Mouse (Mus musculus): ENCODE data around the gene Frmd4a. TPM values are rescaled to one million over a fixed set of nuclear protein-coding genes. Genes with fewer than 3 reads are reported as not detected.

Gene Frmd4a
- polyA plus RNA-seq, 1 experiment from 2014 or later = 6.6 TPM

DNA sequence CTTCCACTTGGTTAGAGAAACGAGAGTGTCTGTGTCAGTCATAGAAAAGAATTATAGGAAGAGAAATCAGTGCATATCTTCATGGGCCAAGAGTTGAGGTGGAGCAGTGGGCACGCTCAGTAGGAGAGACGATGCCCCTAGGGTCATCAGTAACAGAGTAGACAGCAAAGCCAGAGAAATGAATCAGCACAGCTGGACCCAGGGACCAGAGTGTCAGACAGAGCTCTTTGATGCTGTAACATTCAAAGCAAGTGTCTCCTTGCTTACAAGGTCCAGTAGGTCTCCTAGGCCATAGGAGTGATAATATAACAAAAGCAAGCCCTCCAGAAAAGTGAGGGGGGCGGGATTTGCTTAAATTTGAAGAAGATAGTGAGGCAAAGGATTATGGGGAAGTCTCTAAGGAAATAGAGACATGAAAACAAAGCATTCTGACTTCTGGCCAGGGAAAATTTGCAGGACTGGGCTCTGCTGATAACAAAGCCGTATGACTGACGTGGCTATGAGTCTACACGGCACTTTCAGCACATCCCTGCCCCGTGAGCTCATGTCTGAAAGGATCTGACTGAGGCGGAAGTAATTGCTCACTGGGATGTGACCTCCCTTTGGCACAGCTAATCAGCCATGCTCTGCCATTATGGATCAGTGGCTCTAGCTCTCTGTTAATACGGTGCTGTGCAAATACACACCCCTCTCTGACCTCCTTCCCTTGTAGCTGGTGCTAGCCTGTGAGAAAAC, 243.0 kb downstream of the Frmd4a start:
- no peaks in the 10 kb centered on the region for H3K27me3 ChIP-seq (ENCODE audit: insufficient read depth, low read length)
- H3K4me3 ChIP-seq (ENCODE audit: low read depth, low read length) = no peak overlapping the region
- no peak for TF ChIP-seq EP300 (IDR thresholded peaks at IDR 0.05; ENCODE audit: low read depth)
- TF ChIP-seq CTCF (IDR thresholded peaks at IDR 0.05; ENCODE audit: low read depth) = no peak
- no peak overlapping the region for H3K9ac ChIP-seq (replicated peaks)
- no peak for DNase-seq
- no peak overlapping the region for H3K27ac ChIP-seq (ENCODE audit: low read depth)
- ATAC-seq = no peak
- H3K36me3 ChIP-seq (replicated peaks; ENCODE audit: insufficient read depth, low read length) = no peaks in the 10 kb centered on the region
- H3K9me3 ChIP-seq (ENCODE audit: low read length) = no peaks in the 10 kb centered on the region
- no peak overlapping the region for H3K4me2 ChIP-seq (ENCODE audit: low read depth, low read length)
- H3K4me1 ChIP-seq (ENCODE audit: insufficient read depth) = no peaks in the 10 kb centered on the region
- 55% methylated on average over 10 of the region's 10 CpGs for WGBS (ENCODE audit: insufficient replicate concordance)

DNA sequence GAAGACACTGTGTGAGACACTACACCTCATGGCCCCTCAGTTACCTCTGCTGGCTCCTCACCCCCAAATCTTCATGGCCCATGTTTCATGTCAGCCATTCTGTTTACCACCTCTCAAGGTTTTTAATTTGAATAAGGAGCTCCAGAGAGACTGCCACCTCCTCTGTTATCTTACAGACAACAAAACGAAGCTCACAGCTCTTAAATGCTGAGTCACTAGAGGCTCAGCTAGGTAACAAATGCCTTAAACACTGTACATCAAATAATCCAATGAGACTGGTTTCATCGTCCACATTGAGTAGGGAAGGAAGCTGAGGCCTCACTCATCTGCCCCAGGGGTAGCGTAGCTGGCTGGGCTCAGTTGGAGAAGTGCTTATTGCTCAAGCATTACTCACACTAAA, 245.2 kb downstream of the Frmd4a start:
- H3K4me1 ChIP-seq (ENCODE audit: insufficient read depth) = no peaks in the 10 kb centered on the region
- DNase-seq = no peak
- H3K9me3 ChIP-seq (ENCODE audit: low read length) = no peaks in the 10 kb centered on the region
- ATAC-seq = no peak
- TF ChIP-seq EP300 (IDR thresholded peaks at IDR 0.05; ENCODE audit: low read depth) (no peak), CTCF (IDR thresholded peaks at IDR 0.05; ENCODE audit: low read depth) (no peak)
- no peak overlapping the region for H3K4me2 ChIP-seq (ENCODE audit: low read depth, low read length)
- no peak overlapping the region for H3K9ac ChIP-seq (replicated peaks)
- 40% methylated on average over 3 of the region's 3 CpGs for WGBS (ENCODE audit: insufficient replicate concordance)
- H3K4me3 ChIP-seq (ENCODE audit: low read depth, low read length) = no peak overlapping the region
- H3K36me3 ChIP-seq (replicated peaks; ENCODE audit: insufficient read depth, low read length) = no peaks in the 10 kb centered on the region
- no peaks in the 10 kb centered on the region for H3K27me3 ChIP-seq (ENCODE audit: insufficient read depth, low read length)
- no peak overlapping the region for H3K27ac ChIP-seq (ENCODE audit: low read depth)

DNA sequence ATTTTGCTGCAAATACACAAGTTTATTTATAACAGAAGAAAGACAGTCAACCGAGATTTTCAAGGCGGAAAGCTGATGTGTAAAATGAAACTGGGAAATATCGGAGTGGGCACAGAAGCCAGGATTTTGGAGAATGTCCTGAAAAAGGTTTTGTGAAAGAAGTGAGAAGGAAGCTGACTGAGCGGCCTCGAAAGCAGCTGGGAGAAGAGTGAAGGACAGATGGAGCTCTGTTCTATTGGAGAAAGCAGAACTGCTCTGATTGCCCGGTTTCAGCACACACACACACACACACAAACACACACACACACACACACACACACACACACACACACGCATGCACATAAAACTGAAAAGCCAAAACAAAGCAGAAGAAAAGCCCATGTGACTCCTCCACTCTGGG, 249.9 kb downstream of the Frmd4a start:
- Histone ChIP-seq H3K27me3 (ENCODE audit: insufficient read depth, low read length) (no peaks in the 10 kb centered on the region), H3K27ac (ENCODE audit: low read depth) (no peak overlapping the region), H3K4me2 (ENCODE audit: low read depth, low read length) (no peak overlapping the region), H3K36me3 (replicated peaks; ENCODE audit: insufficient read depth, low read length) (no peaks in the 10 kb centered on the region), H3K4me3 (ENCODE audit: low read depth, low read length) (no peak overlapping the region), H3K4me1 (ENCODE audit: insufficient read depth) (no peaks in the 10 kb centered on the region), H3K9ac (replicated peaks) (no peak overlapping the region), H3K9me3 (ENCODE audit: low read length) (no peaks in the 10 kb centered on the region)
- ATAC-seq = no peak
- DNase-seq = no peak
- TF ChIP-seq CTCF (IDR thresholded peaks at IDR 0.05; ENCODE audit: low read depth) (no peak), EP300 (IDR thresholded peaks at IDR 0.05; ENCODE audit: low read depth) (no peak)
- 71% methylated on average over 6 of the region's 7 CpGs for WGBS (ENCODE audit: insufficient replicate concordance)

GRCm38 (mm10) chr2:4282777-4283176, 265.3 kb downstream of the Frmd4a start:
- Histone ChIP-seq H3K9ac (replicated peaks) (no peak overlapping the region), H3K27ac (ENCODE audit: low read depth) (no peak overlapping the region), H3K27me3 (ENCODE audit: insufficient read depth, low read length) (no peaks in the 10 kb centered on the region), H3K36me3 (replicated peaks; ENCODE audit: insufficient read depth, low read length) (no peaks in the 10 kb centered on the region), H3K9me3 (ENCODE audit: low read length) (no peaks in the 10 kb centered on the region), H3K4me3 (ENCODE audit: low read depth, low read length) (no peak overlapping the region), H3K4me2 (ENCODE audit: low read depth, low read length) (no peak overlapping the region), H3K4me1 (ENCODE audit: insufficient read depth) (no peaks in the 10 kb centered on the region)
- no peak for DNase-seq
- 68% methylated on average over 5 of the region's 5 CpGs for WGBS (ENCODE audit: insufficient replicate concordance)
- TF ChIP-seq CTCF (IDR thresholded peaks at IDR 0.05; ENCODE audit: low read depth) (no peak), EP300 (IDR thresholded peaks at IDR 0.05; ENCODE audit: low read depth) (no peak)
- no peak for ATAC-seq

DNA sequence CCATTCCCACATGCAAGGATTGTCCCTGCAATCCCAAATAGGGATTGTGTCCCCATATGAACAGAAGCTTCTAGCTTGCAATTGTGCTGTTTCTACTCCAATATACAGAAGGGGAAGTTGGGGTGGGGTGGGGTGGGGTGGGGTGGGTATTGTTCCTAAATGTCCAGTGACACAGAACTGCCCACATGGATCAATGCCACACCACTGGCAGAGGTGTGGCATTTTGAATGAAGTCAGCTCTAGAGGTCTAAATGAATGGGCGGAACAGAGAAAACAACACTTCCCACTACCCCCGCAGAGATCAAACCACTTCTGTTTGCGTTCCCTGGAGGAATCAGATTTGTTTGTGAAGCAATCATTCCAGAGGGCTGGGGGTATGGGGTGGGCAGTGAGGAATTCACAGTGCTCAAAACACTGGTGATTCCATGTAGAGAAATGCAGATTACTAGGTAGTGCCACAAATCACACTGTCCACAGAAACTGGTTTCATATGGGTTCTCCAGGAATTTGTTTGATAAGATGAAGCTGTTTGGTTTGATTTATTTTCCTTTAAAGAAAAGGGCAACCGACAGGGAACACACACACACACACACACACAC, 268.3 kb downstream of the Frmd4a start:
- no peak for TF ChIP-seq CTCF (IDR thresholded peaks at IDR 0.05; ENCODE audit: low read depth)
- TF ChIP-seq EP300 (IDR thresholded peaks at IDR 0.05; ENCODE audit: low read depth) = no peak
- 26% methylated on average over 4 of the region's 4 CpGs for WGBS (ENCODE audit: insufficient replicate concordance)

DNA sequence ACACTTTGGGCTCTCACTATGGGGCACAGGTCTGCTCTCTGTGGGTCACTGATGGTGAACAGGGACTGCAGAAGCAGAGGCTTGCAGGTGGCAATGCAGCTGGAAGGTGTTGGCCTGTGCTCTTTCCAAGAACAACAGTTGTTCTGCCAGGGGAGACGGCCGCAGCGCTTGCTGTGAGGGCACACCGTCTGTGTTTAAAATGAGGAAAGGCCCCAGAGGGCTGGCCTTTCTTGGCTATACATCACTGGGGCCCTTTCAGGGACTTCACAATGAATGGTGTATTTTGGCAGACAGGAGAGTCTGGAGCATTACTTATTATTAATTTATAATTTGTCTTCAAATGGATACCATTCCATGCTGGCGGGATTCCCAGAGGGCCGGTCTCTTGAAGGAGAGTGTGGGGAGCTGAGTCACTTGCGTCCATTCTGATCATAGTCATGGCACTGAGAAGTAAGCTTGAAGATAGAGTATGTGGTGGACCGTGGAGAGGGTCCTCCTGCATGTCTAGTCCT, 268.9 kb downstream of the Frmd4a start:
- H3K27me3 ChIP-seq (ENCODE audit: insufficient read depth, low read length) = no peaks in the 10 kb centered on the region
- no peaks in the 10 kb centered on the region for H3K4me1 ChIP-seq (ENCODE audit: insufficient read depth)
- no peak overlapping the region for H3K4me3 ChIP-seq (ENCODE audit: low read depth, low read length)
- 59% methylated on average over 8 of the region's 8 CpGs for WGBS (ENCODE audit: insufficient replicate concordance)
- no peak overlapping the region for H3K9ac ChIP-seq (replicated peaks)
- H3K9me3 ChIP-seq (ENCODE audit: low read length) = 0 out of 2 replicates have a peak, but pooled peaks cover 3% of the 10 kb centered on the region
- TF ChIP-seq EP300 (IDR thresholded peaks at IDR 0.05; ENCODE audit: low read depth) (no peak), CTCF (IDR thresholded peaks at IDR 0.05; ENCODE audit: low read depth) (no peak)
- H3K27ac ChIP-seq (ENCODE audit: low read depth) = no peak overlapping the region
- H3K36me3 ChIP-seq (replicated peaks; ENCODE audit: insufficient read depth, low read length) = no peaks in the 10 kb centered on the region
- no peak for ATAC-seq
- no peak for DNase-seq
- H3K4me2 ChIP-seq (ENCODE audit: low read depth, low read length) = no peak overlapping the region

More for the DNA sequence above, 268.3 kb downstream of the Frmd4a start:
- no peaks in the 10 kb centered on the region for H3K36me3 ChIP-seq (replicated peaks; ENCODE audit: insufficient read depth, low read length)
- H3K4me2 ChIP-seq (ENCODE audit: low read depth, low read length) = no peak overlapping the region
- no peak overlapping the region for H3K4me3 ChIP-seq (ENCODE audit: low read depth, low read length)
- H3K27me3 ChIP-seq (ENCODE audit: insufficient read depth, low read length) = no peaks in the 10 kb centered on the region
- no peak overlapping the region for H3K27ac ChIP-seq (ENCODE audit: low read depth)
- DNase-seq (no peak), ATAC-seq (no peak)
- H3K9me3 ChIP-seq (ENCODE audit: low read length) = 0 out of 2 replicates have a peak, but pooled peaks cover 3% of the 10 kb centered on the region
- H3K4me1 ChIP-seq (ENCODE audit: insufficient read depth) = no peaks in the 10 kb centered on the region
- no peak overlapping the region for H3K9ac ChIP-seq (replicated peaks)

Data from liver, postnatal 0 days (tissue).